Mouse (Mus musculus) MEL (cell line): Measurements from ENCODE around the gene Plxnb3. TPM values are rescaled to one million over a fixed set of nuclear protein-coding genes. Genes with fewer than 3 reads are reported as not detected.
A peak's percentile ranks its signal among the peaks of the same experiment; 100 is the strongest.

ENCODE experiments used
- DNase-seq: peaks from one replicate; pipeline ENCODE4 v3.0.0; 2011; ENCODE audit warnings: low read depth, low spot score
- H3K27ac ChIP-seq: 2 replicates; pipeline ENCODE4 v1.5.1; 2012; ENCODE audit warnings: low read depth, mild to moderate bottlenecking, control low read depth, low read length, moderate library complexity; ENCODE audit not compliant: control insufficient read depth
- H3K27me3 ChIP-seq, 2 experiments: fragments of 150-350 bp in 1 of 2; sonication (generic) in 1 of 2; 2 replicates each; pipeline ENCODE4 v1.6.1; 2012; ENCODE audit warnings: low read length in 2 of 2, mild to moderate bottlenecking in 2 of 2, improper control_type of control experiment in 1 of 2, moderate library complexity in 1 of 2; ENCODE audit not compliant: insufficient read depth in 2 of 2, control insufficient read depth in 1 of 2
- H3K36me3 ChIP-seq, 2 experiments: 2 replicates each; pipeline ENCODE4 v1.6.1; 2012 to 2014; ENCODE audit warnings: low read length in 2 of 2, improper control_type of control experiment in 1 of 2, inconsistent platforms in 1 of 2, mild to moderate bottlenecking in 1 of 2; ENCODE audit not compliant: insufficient read depth in 2 of 2, control insufficient read depth in 1 of 2
- H3K4me1 ChIP-seq, 2 experiments: fragments of 150-350 bp in 1 of 2; sonication (generic) in 1 of 2; 2 replicates each; pipeline ENCODE4 v1.6.1; 2012; ENCODE audit warnings: low read length in 2 of 2, improper control_type of control experiment in 1 of 2, mild to moderate bottlenecking in 1 of 2; ENCODE audit not compliant: insufficient read depth in 2 of 2, control insufficient read depth in 1 of 2
- H3K4me3 ChIP-seq, 2 experiments: fragments of 150-350 bp in 1 of 2; sonication (generic) in 1 of 2; 2 replicates each; pipeline ENCODE4 v1.5.1; 2012; ENCODE audit warnings: low read depth in 2 of 2, low read length in 2 of 2, mild to moderate bottlenecking in 2 of 2, moderate library complexity in 2 of 2, control low read depth in 1 of 2, improper control_type of control experiment in 1 of 2; ENCODE audit not compliant: control insufficient read depth in 1 of 2, insufficient read depth in 1 of 2
- H3K79me2 ChIP-seq: 2 replicates; pipeline ENCODE4 v1.6.1; 2012; ENCODE audit warnings: mild to moderate bottlenecking, low read length, moderate library complexity; ENCODE audit not compliant: control insufficient read depth, poor library complexity, insufficient read depth
- H3K9ac ChIP-seq: 2 replicates; pipeline ENCODE4 v1.6.1; 2012; ENCODE audit warnings: low read depth, mild to moderate bottlenecking, control low read depth, low read length, moderate library complexity; ENCODE audit not compliant: control insufficient read depth, poor library complexity, severe bottlenecking
- H3K9me3 ChIP-seq: fragments of 150-350 bp; sonication (generic); replicated peaks from 2 replicates; pipeline ENCODE4 v1.6.1; 2012; ENCODE audit warnings: mild to moderate bottlenecking, low read length, improper control_type of control experiment, moderate library complexity; ENCODE audit not compliant: insufficient read depth
- CHD1 ChIP-seq: IDR thresholded peaks from 2 replicates; pipeline ENCODE4 v1.6.1; 2012; ENCODE audit warnings: low read depth, mild to moderate bottlenecking, inconsistent platforms, low read length, improper control_type of control experiment
- CTCF ChIP-seq, 3 experiments: IDR thresholded peaks in 2 of 3; conservative IDR thresholded peaks in 1 of 3; 2 replicates each; pipeline ENCODE4 v1.5.1; 2011 to 2012; ENCODE audit warnings: low read length in 3 of 3, low read depth in 2 of 3, mild to moderate bottlenecking in 2 of 3, improper control_type of control experiment in 1 of 3, inconsistent platforms in 1 of 3, mixed read lengths in 1 of 3, moderate library complexity in 1 of 3; ENCODE audit not compliant: control insufficient read depth in 1 of 3, insufficient read depth in 1 of 3, poor library complexity in 1 of 3, severe bottlenecking in 1 of 3
- JUND ChIP-seq: IDR thresholded peaks from 2 replicates; pipeline ENCODE4 v1.6.1; 2011; ENCODE audit warnings: low read depth, mild to moderate bottlenecking, improper control_type of control experiment, low read length
- NRF1 ChIP-seq: IDR thresholded peaks from 2 replicates; pipeline ENCODE4 v1.6.1; 2014; ENCODE audit warnings: low read depth, mild to moderate bottlenecking, inconsistent platforms, low read length, improper control_type of control experiment, moderate library complexity; ENCODE audit not compliant: poor library complexity, insufficient read depth, severe bottlenecking
- POLR2A ChIP-seq, 2 experiments: IDR thresholded peaks; 2 replicates each; pipeline ENCODE4 v1.6.1; 2011 to 2012; ENCODE audit warnings: low read length in 2 of 2, mild to moderate bottlenecking in 2 of 2, control low read depth in 1 of 2, improper control_type of control experiment in 1 of 2, low read depth in 1 of 2, moderate library complexity in 1 of 2; ENCODE audit not compliant: control insufficient read depth in 1 of 2, insufficient read depth in 1 of 2, poor library complexity in 1 of 2
- RAD21 ChIP-seq: IDR thresholded peaks from 2 replicates; pipeline ENCODE4 v1.6.1; 2011; ENCODE audit warnings: mild to moderate bottlenecking, low read depth, low read length, improper control_type of control experiment
- TCF12 ChIP-seq: IDR thresholded peaks from 2 replicates; pipeline ENCODE4 v1.6.1; 2014; ENCODE audit warnings: low read depth, mild to moderate bottlenecking, inconsistent platforms, low read length, improper control_type of control experiment, moderate library complexity
- USF1 ChIP-seq: IDR thresholded peaks from 2 replicates; pipeline ENCODE4 v1.6.1; 2014; ENCODE audit warnings: low read depth, mild to moderate bottlenecking, inconsistent platforms, low read length, improper control_type of control experiment, moderate library complexity
- USF2 ChIP-seq, 2 experiments: IDR thresholded peaks; 2 replicates each; pipeline ENCODE4 v1.6.1; 2011 to 2012; ENCODE audit warnings: improper control_type of control experiment in 2 of 2, low read length in 2 of 2, borderline replicate concordance in 1 of 2, inconsistent platforms in 1 of 2, low read depth in 1 of 2, mild to moderate bottlenecking in 1 of 2; ENCODE audit not compliant: insufficient read depth in 1 of 2
- ZC3H11A ChIP-seq: IDR thresholded peaks from 2 replicates; pipeline ENCODE4 v1.6.1; 2012; ENCODE audit warnings: low read depth, mild to moderate bottlenecking, inconsistent platforms, low read length, improper control_type of control experiment
- ZKSCAN1 ChIP-seq: IDR thresholded peaks from 2 replicates; pipeline ENCODE4 v1.6.1; 2012; ENCODE audit warnings: low read depth, mild to moderate bottlenecking, inconsistent platforms, low read length, improper control_type of control experiment, moderate library complexity
- polyA plus RNA-seq, 2 experiments: library from polyadenylated mRNA; stranded (reverse) in 1 of 2; unstranded in 1 of 2; fragments of >175 nt in 1 of 2; fragments of >200 nt in 1 of 2; gene quantifications; 2 replicates each; pipeline versions ENCODE4 v1.2.1 to v1.2.4; 2012; ENCODE audit warnings: low replicate concordance in 2 of 2, low read depth in 1 of 2; ENCODE audit not compliant: insufficient read length in 2 of 2, insufficient read depth in 1 of 2, missing spikeins in 1 of 2
- total RNA-seq: library from RNA; depleted of rRNA; stranded (reverse); fragments of 300-350 nt; gene quantifications from 2 replicates; pipeline ENCODE4 v1.2.3, GENCODE M21; 2012

Plxnb3 gene
- total and polyA plus RNA-seq, 3 experiments = 0.10 TPM; not detected in 2

- no peak overlapping the region for H3K9ac ChIP-seq
- no peak overlapping the region for H3K27ac ChIP-seq
- no peaks in the 10 kb centered on the region for H3K79me2 ChIP-seq
- no peak overlapping the region for H3K4me3 ChIP-seq
- DNase-seq = no peak
- H3K9me3 ChIP-seq = no peaks in the 10 kb centered on the region
- TF ChIP-seq NRF1 (no peak), TCF12 (no peak), ZC3H11A (no peak)
- TF ChIP-seq, all 39 proteins: peak for 0
- no peaks in the 10 kb centered on the region for H3K27me3 ChIP-seq
- H3K36me3 ChIP-seq = peaks cover 0 to 11% of the 10 kb centered on the region in 2 experiments; a peak in 2 of 4 replicates
- peaks cover 0 to 19% of the 10 kb centered on the region in 2 experiments; a peak in 2 of 4 replicates for H3K4me1 ChIP-seq
Observed at GRCm38 (mm10) chrX:73758611-73759290, 1.9 kb downstream of the Plxnb3 start.

- H3K9me3 ChIP-seq = no peaks in the 10 kb centered on the region
- 0 out of 4 replicates have a peak, but pooled peaks of 1 of the 2 experiments have one; percentile 7 for TF ChIP-seq USF2 (IDR thresholded peaks at IDR 0.05; ENCODE audit: borderline replicate concordance in 1 of 2, insufficient read depth in 1 of 2, low read depth in 1 of 2, low read length in 2 of 2)
- TF ChIP-seq ZKSCAN1 = no peak
- TF ChIP-seq USF1 = peak; percentile 80
- TF ChIP-seq JUND = no peak
- TF ChIP-seq POLR2A (IDR thresholded peaks at IDR 0.05; ENCODE audit: control insufficient read depth in 1 of 2, insufficient read depth in 1 of 2, low read depth in 1 of 2, low read length in 2 of 2, poor library complexity in 1 of 2) = no peak
- peaks cover 0 to 9% of the 10 kb centered on the region in 2 experiments; a peak in 2 of 4 replicates for H3K4me1 ChIP-seq
- peak; percentile 66 for DNase-seq
- H3K79me2 ChIP-seq = no peaks in the 10 kb centered on the region
- no peak overlapping the region for H3K27ac ChIP-seq
- H3K36me3 ChIP-seq = peaks cover 0 to 6% of the 10 kb centered on the region in 2 experiments; a peak in 2 of 4 replicates
- no peak overlapping the region for H3K4me3 ChIP-seq
- no peaks in the 10 kb centered on the region for H3K27me3 ChIP-seq
- H3K9ac ChIP-seq = 0 out of 2 replicates have a peak overlapping the region, but pooled peaks have one; percentile 22
Observed at GRCm38 (mm10) chrX:73765311-73765710, 8.4 kb downstream of the Plxnb3 start.

DNA sequence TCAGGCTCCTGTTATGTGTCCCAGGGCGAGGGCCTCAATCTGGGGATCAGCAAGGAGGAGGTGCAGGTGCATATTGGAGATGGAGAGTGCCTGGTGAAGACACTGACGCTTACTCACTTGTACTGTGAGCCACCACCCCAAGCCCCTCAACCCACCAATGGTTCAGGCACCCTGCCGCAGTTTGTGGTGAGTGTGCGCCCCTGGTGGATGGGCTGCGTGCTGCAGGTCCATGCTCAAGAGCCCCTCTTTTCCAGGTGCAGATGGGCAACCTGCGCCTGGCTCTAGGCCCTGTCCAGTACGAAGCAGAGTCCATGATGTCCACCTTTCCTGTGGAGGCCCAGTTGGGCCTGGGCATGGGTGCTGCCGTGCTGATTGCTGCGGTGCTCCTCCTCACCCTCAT is 10.4 kb downstream of the Plxnb3 start:
- H3K4me3 ChIP-seq = no peak overlapping the region
- H3K9ac ChIP-seq = no peak overlapping the region
- no peaks in the 10 kb centered on the region for H3K79me2 ChIP-seq
- H3K4me1 ChIP-seq = peaks cover 0 to 9% of the 10 kb centered on the region in 2 experiments; a peak in 2 of 4 replicates
- DNase-seq = peak; percentile 22
- H3K9me3 ChIP-seq = no peaks in the 10 kb centered on the region
- no peak overlapping the region for H3K27ac ChIP-seq
- peak; percentile 36 for TF ChIP-seq RAD21
- TF ChIP-seq CTCF (IDR thresholded peaks at IDR 0.05 in 2 of 3, conservative IDR thresholded peaks at IDR 0.05 in 1 of 3; ENCODE audit: control insufficient read depth in 1 of 3, insufficient read depth in 1 of 3, low read depth in 2 of 3, low read length in 3 of 3, poor library complexity in 1 of 3, severe bottlenecking in 1 of 3) = peak; percentile 36 to 64 (median 44)
- TF ChIP-seq CHD1 = no peak
- TF ChIP-seq, all 39 proteins: peak for 2
- no peaks in the 10 kb centered on the region for H3K27me3 ChIP-seq
- peaks cover 0 to 6% of the 10 kb centered on the region in 2 experiments; a peak in 2 of 4 replicates for H3K36me3 ChIP-seq
